Mouse (Mus musculus): Measurements from ENCODE around the gene Cables2. TPM values are rescaled to one million over a fixed set of nuclear protein-coding genes. Genes with fewer than 3 reads are reported as not detected.

Cables2 gene
- total and polyA plus RNA-seq, 2 experiments from 2014 or later, result 28.4 to 58.8 TPM

GRCm38 (mm10) chr2:180234980-180235379 is 38.3 kb downstream of the Cables2 start:
- H3K9me3 ChIP-seq (ENCODE audit: low read length), result no peaks in the 10 kb centered on the region
- no peak for TF ChIP-seq CTCF (IDR thresholded peaks at IDR 0.05; ENCODE audit: low read depth)
- no peak for DNase-seq
- no peak for ATAC-seq
- H3K27ac ChIP-seq (ENCODE audit: low read depth, low read length), result no peak overlapping the region
- H3K27me3 ChIP-seq (ENCODE audit: insufficient read depth, low read length), result no peaks in the 10 kb centered on the region
- no peak overlapping the region for H3K9ac ChIP-seq
- H3K36me3 ChIP-seq (ENCODE audit: insufficient read depth), result no peaks in the 10 kb centered on the region
- no peak overlapping the region for H3K4me2 ChIP-seq (ENCODE audit: low read depth)
- 55% methylated on average over 6 of the region's 6 CpGs for WGBS
- no peak overlapping the region for H3K4me3 ChIP-seq (ENCODE audit: low read depth, low read length)
- no peaks in the 10 kb centered on the region for H3K4me1 ChIP-seq (ENCODE audit: insufficient read depth)

- Histone ChIP-seq H3K36me3 (ENCODE audit: insufficient read depth) (no peaks in the 10 kb centered on the region), H3K27ac (ENCODE audit: low read depth, low read length) (no peak overlapping the region), H3K4me2 (ENCODE audit: low read depth) (no peak overlapping the region), H3K4me3 (ENCODE audit: low read depth, low read length) (no peak overlapping the region), H3K4me1 (ENCODE audit: insufficient read depth) (no peaks in the 10 kb centered on the region), H3K9me3 (ENCODE audit: low read length) (no peaks in the 10 kb centered on the region), H3K9ac (no peak overlapping the region), H3K27me3 (ENCODE audit: insufficient read depth, low read length) (no peaks in the 10 kb centered on the region)
- ATAC-seq (no peak), DNase-seq (no peak)
- no peak for TF ChIP-seq CTCF (IDR thresholded peaks at IDR 0.05; ENCODE audit: low read depth)
- WGBS, result 94% methylated on average over 8 of the region's 8 CpGs
Measured at GRCm38 (mm10) chr2:180234353-180234752, 38.9 kb downstream of the Cables2 start.

GRCm38 (mm10) chr2:180233101-180233904 is 40.0 kb downstream of the Cables2 start:
- no peak for DNase-seq
- H3K27ac ChIP-seq (ENCODE audit: low read depth, low read length), result no peak overlapping the region
- no peak overlapping the region for H3K4me3 ChIP-seq (ENCODE audit: low read depth, low read length)
- 87% methylated on average over 7 of the region's 7 CpGs for WGBS
- H3K4me2 ChIP-seq (ENCODE audit: low read depth), result no peak overlapping the region
- no peaks in the 10 kb centered on the region for H3K36me3 ChIP-seq (ENCODE audit: insufficient read depth)
- H3K27me3 ChIP-seq (ENCODE audit: insufficient read depth, low read length), result no peaks in the 10 kb centered on the region
- no peaks in the 10 kb centered on the region for H3K9me3 ChIP-seq (ENCODE audit: low read length)
- no peak for ATAC-seq
- TF ChIP-seq CTCF (IDR thresholded peaks at IDR 0.05; ENCODE audit: low read depth), result no peak
- H3K9ac ChIP-seq, result no peak overlapping the region
- no peaks in the 10 kb centered on the region for H3K4me1 ChIP-seq (ENCODE audit: insufficient read depth)

GRCm38 (mm10) chr2:180230482-180230881 is 42.8 kb downstream of the Cables2 start:
- Histone ChIP-seq H3K27me3 (ENCODE audit: insufficient read depth, low read length) (no peaks in the 10 kb centered on the region), H3K9me3 (ENCODE audit: low read length) (no peaks in the 10 kb centered on the region), H3K36me3 (ENCODE audit: insufficient read depth) (no peaks in the 10 kb centered on the region), H3K4me1 (ENCODE audit: insufficient read depth) (peaks cover 10% of the 10 kb centered on the region; the same call in 1 of the 2 replicates), H3K4me2 (ENCODE audit: low read depth) (no peak overlapping the region), H3K27ac (ENCODE audit: low read depth, low read length) (no peak overlapping the region), H3K4me3 (ENCODE audit: low read depth, low read length) (no peak overlapping the region), H3K9ac (no peak overlapping the region)
- DNase-seq (no peak), ATAC-seq (no peak)
- no peak for TF ChIP-seq CTCF (IDR thresholded peaks at IDR 0.05; ENCODE audit: low read depth)
- 36% methylated on average over 4 of the region's 4 CpGs for WGBS

- no peak overlapping the region for H3K4me3 ChIP-seq (ENCODE audit: low read depth, low read length)
- DNase-seq (no peak), ATAC-seq (no peak)
- no peak for TF ChIP-seq CTCF (IDR thresholded peaks at IDR 0.05; ENCODE audit: low read depth)
- H3K9ac ChIP-seq, result no peak overlapping the region
- no peak overlapping the region for H3K4me2 ChIP-seq (ENCODE audit: low read depth)
- H3K27ac ChIP-seq (ENCODE audit: low read depth, low read length), result no peak overlapping the region
- no peaks in the 10 kb centered on the region for H3K9me3 ChIP-seq (ENCODE audit: low read length)
- peaks cover 13% of the 10 kb centered on the region; the same call in 1 of the 2 replicates for H3K4me1 ChIP-seq (ENCODE audit: insufficient read depth)
- 86% methylated on average over 3 of the region's 3 CpGs for whole genome bisulfite sequencing
- peaks cover 8% of the 10 kb centered on the region; the same call in 1 of the 2 replicates for H3K27me3 ChIP-seq (ENCODE audit: insufficient read depth, low read length)
- no peaks in the 10 kb centered on the region for H3K36me3 ChIP-seq (ENCODE audit: insufficient read depth)
Measured at GRCm38 (mm10) chr2:180229129-180229528, 44.2 kb downstream of the Cables2 start.

GRCm38 (mm10) chr2:180228592-180228991 is 44.7 kb downstream of the Cables2 start:
- WGBS, result 65% methylated on average over 7 of the region's 7 CpGs
- no peak overlapping the region for H3K9ac ChIP-seq
- no peak overlapping the region for H3K4me2 ChIP-seq (ENCODE audit: low read depth)
- no peaks in the 10 kb centered on the region for H3K9me3 ChIP-seq (ENCODE audit: low read length)
- no peak overlapping the region for H3K27ac ChIP-seq (ENCODE audit: low read depth, low read length)
- H3K4me1 ChIP-seq (ENCODE audit: insufficient read depth), result peaks cover 13% of the 10 kb centered on the region; the same call in 1 of the 2 replicates
- TF ChIP-seq CTCF (IDR thresholded peaks at IDR 0.05; ENCODE audit: low read depth), result no peak
- ATAC-seq (no peak), DNase-seq (no peak)
- no peak overlapping the region for H3K4me3 ChIP-seq (ENCODE audit: low read depth, low read length)
- H3K27me3 ChIP-seq (ENCODE audit: insufficient read depth, low read length), result peaks cover 8% of the 10 kb centered on the region; the same call in 1 of the 2 replicates
- H3K36me3 ChIP-seq (ENCODE audit: insufficient read depth), result no peaks in the 10 kb centered on the region

- no peak overlapping the region for H3K27ac ChIP-seq (ENCODE audit: low read depth, low read length)
- H3K36me3 ChIP-seq (ENCODE audit: insufficient read depth), result no peaks in the 10 kb centered on the region
- H3K4me2 ChIP-seq (ENCODE audit: low read depth), result no peak overlapping the region
- H3K9ac ChIP-seq, result no peak overlapping the region
- no peaks in the 10 kb centered on the region for H3K9me3 ChIP-seq (ENCODE audit: low read length)
- 58% methylated on average over 6 of the region's 6 CpGs for WGBS
- peaks cover 13% of the 10 kb centered on the region; the same call in 1 of the 2 replicates for H3K4me1 ChIP-seq (ENCODE audit: insufficient read depth)
- ATAC-seq (no peak), DNase-seq (no peak)
- no peak overlapping the region for H3K4me3 ChIP-seq (ENCODE audit: low read depth, low read length)
- H3K27me3 ChIP-seq (ENCODE audit: insufficient read depth, low read length), result peaks cover 8% of the 10 kb centered on the region; the same call in 1 of the 2 replicates
- no peak for TF ChIP-seq CTCF (IDR thresholded peaks at IDR 0.05; ENCODE audit: low read depth)
Measured at GRCm38 (mm10) chr2:180228060-180228458, 45.2 kb downstream of the Cables2 start.
